ENCODE assay signal across 8 mouse cellular contexts in genomic region chr10:63377468-63377867, GRCm38 (mm10). TPM values are rescaled to one million over a fixed set of nuclear protein-coding genes. Genes with fewer than 3 reads are reported as not detected.
DNase-seq lines count a peak whose midpoint lies in the region; ATAC-seq lines count a peak whose summit lies in the region.

No protein-coding gene starts in this region.

- H3K9me3 ChIP-seq in midbrain, embryonic 12.5 days = no peaks in the 10 kb centered on the region

- WGBS in midbrain, embryonic 12.5 days = 20% methylated on average over 9 of the region's 9 CpGs

- DNase-seq in heart, adult 18-20 months = peak; percentile 48 to 77
- no peak for DNase-seq in heart, adult 11 months
- peak; percentile 34 for DNase-seq in adrenal gland, adult 8-10 months
- peak; percentile 59 for DNase-seq in embryo, embryonic 11.5 days (ENCODE audit: low read depth, low spot score)
- peak; percentile 78 for DNase-seq in heart, postnatal 4 days
- DNase-seq in left cerebral cortex, postnatal 10 days (ENCODE audit: extremely low spot score in 1 of 2, low spot score in 2 of 2) = peak; percentile 48 to 66
- DNase-seq in skeletal muscle tissue, adult 2 months (ENCODE audit: low read depth, low spot score) = peak; percentile 47

- no peak overlapping the region for H3K4me2 ChIP-seq in midbrain, embryonic 12.5 days (replicated peaks)

- intact Hi-C loops in left cerebral cortex, postnatal 10 days (cut with DNase I) = loop anchor here (5.0 to 10.0 kb wide), 3 partner anchors 40 to 343 kb away; no protein-coding TSS in a partner anchor

- no peak overlapping the region for H3K27ac ChIP-seq in midbrain, embryonic 12.5 days (replicated peaks)

- no peaks in the 10 kb centered on the region for H3K36me3 ChIP-seq in midbrain, embryonic 12.5 days

- H3K27me3 ChIP-seq in midbrain, embryonic 12.5 days = peaks cover 24% of the 10 kb centered on the region

- H3K4me3 ChIP-seq in midbrain, embryonic 12.5 days = no peak overlapping the region

- H3K9ac ChIP-seq in midbrain, embryonic 12.5 days (replicated peaks) = no peak overlapping the region

- ATAC-seq in midbrain, embryonic 12.5 days (ENCODE audit: low FRiP score, low read depth) = 0 out of 2 replicates have a peak, but pooled peaks have one; percentile 24

- peaks cover 7% of the 10 kb centered on the region for H3K4me1 ChIP-seq in midbrain, embryonic 12.5 days

RNA-seq across cellular contexts. Expression of gene Sirt1, which starts 4.0 kb away (rescaled TPM):
- 10 to 100 TPM; 10.0 to 12.5 TPM for total RNA-seq in heart, adult 18-20 months (2021)
- 10 to 100 TPM; 14.0 to 21.8 (median 16.9) TPM for total RNA-seq in adrenal gland, adult 8-10 months (2022)
- total RNA-seq in heart, postnatal 4 days (2021) = 10 to 100 TPM; 13.2 to 14.3 TPM
- total RNA-seq in left cerebral cortex, postnatal 10 days (2021) = 10 to 100 TPM; 12.8 TPM
- 5.8 and 6.3 TPM in 2 replicates for polyA plus RNA-seq in midbrain, embryonic 12.5 days (2016; fragmentation: Nextera tagmentation; extraction: Ambion mirVana)

RNA-seq across cellular contexts. Expression of gene Dnajc12, which starts 4.8 kb away (rescaled TPM):
- total RNA-seq in heart, adult 18-20 months (2021) = 10 to 100 TPM; 14.2 to 15.5 TPM
- total RNA-seq in adrenal gland, adult 8-10 months (2022) = 10 to 100 TPM; 18.1 to 40.9 (median 28.0) TPM
- total RNA-seq in heart, postnatal 4 days (2021) = 1 to 10 TPM; 5.5 to 8.7 TPM
- total RNA-seq in left cerebral cortex, postnatal 10 days (2021) = 10 to 100 TPM in 1 of 2 experiments, 1 to 10 TPM in 1; 9.0 to 13.0 TPM
- 14.2 and 14.8 TPM in 2 replicates for polyA plus RNA-seq in midbrain, embryonic 12.5 days (2016; fragmentation: Nextera tagmentation; extraction: Ambion mirVana)

RNA-seq across cellular contexts. Expression of gene Gm7075, which starts 44.1 kb away (rescaled TPM):
- not detected for total RNA-seq in heart, adult 18-20 months (2021)
- total RNA-seq in adrenal gland, adult 8-10 months (2022) = not detected
- total RNA-seq in heart, postnatal 4 days (2021) = not detected
- not detected for total RNA-seq in left cerebral cortex, postnatal 10 days (2021)
- polyA plus RNA-seq in midbrain, embryonic 12.5 days (2016; fragmentation: Nextera tagmentation; extraction: Ambion mirVana) = not detected in 2 replicates

RNA-seq across cellular contexts. Expression of gene Ctnna3, which starts 52.4 kb away (rescaled TPM):
- total RNA-seq in heart, adult 18-20 months (2021) = 10 to 100 TPM; 50.1 to 53.2 TPM
- 1 to 10 TPM in 2 of 4 experiments, under 1 TPM in 2; 0.52 to 1.9 (median 0.89) TPM for total RNA-seq in adrenal gland, adult 8-10 months (2022)
- total RNA-seq in heart, postnatal 4 days (2021) = 10 to 100 TPM; 81.4 to 88.7 TPM
- total RNA-seq in left cerebral cortex, postnatal 10 days (2021) = 1 to 10 TPM; 1.4 TPM
- 0.07 TPM in 1 of 2 replicates, not detected in the other for polyA plus RNA-seq in midbrain, embryonic 12.5 days (2016; fragmentation: Nextera tagmentation; extraction: Ambion mirVana)
